Mouse (Mus musculus): ENCODE results near the gene Tm2d1.
"Not testable (repeated sequence)": the region's sequence is repeated elsewhere in the genome, so short reads cannot be mapped to it uniquely, and the experiment has no call there.

Tm2d1 gene

GRCm38 (mm10) chr4:98382716-98383424 is at the start of gene Tm2d1:
Tm2d1 (minus strand) TSS chr4:98383306.
- Histone ChIP-seq H3K4me3 (replicated peaks; ENCODE audit: low read length) (peak within 1 kb of the TSS; percentile 86), H3K4me1 (replicated peaks; ENCODE audit: low read depth, low read length) (no peaks in the 10 kb centered on the region), H3K27me3 (ENCODE audit: insufficient read depth, low read length) (no peaks in the 10 kb centered on the region; the same call in 1 of the 2 replicates), H3K36me3 (ENCODE audit: insufficient read depth, low read length) (no peaks in the 10 kb centered on the region), H3K9me3 (ENCODE audit: low read length) (no peaks in the 10 kb centered on the region)
- TF ChIP-seq POU5F1 (IDR thresholded peaks at IDR 0.05; ENCODE audit: borderline replicate concordance, low read length), result no peak
- TF ChIP-seq NANOG (IDR thresholded peaks at IDR 0.05; ENCODE audit: borderline replicate concordance, low read length), result no peak
- no peak for TF ChIP-seq CTCF (conservative IDR thresholded peaks at IDR 0.05; ENCODE audit: low read length)

DNA sequence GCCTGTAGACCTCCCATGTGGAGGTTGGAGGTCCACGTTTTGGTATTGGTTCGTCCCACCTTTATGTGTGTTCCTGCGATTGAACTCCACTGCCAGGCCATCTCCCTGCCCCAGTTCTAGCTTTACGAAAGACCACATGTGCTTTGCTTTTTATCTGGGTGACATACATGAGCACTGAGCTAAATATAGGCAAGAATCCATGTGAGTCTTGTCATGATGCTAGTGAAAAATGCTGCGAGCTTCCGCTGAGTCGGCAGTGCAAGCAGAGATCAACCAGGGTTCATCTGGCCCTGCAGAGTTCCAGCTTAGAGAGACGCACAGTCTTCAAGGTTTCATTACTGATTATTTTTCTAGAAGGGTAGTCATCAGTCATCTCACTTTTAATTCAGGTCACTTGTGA is 45.3 kb upstream of the Tm2d1 start:
- Histone ChIP-seq H3K4me1 (replicated peaks; ENCODE audit: low read depth, low read length) (no peaks in the 10 kb centered on the region), H3K9me3 (ENCODE audit: low read length) (no peaks in the 10 kb centered on the region), H3K27me3 (ENCODE audit: insufficient read depth, low read length) (no peaks in the 10 kb centered on the region), H3K36me3 (ENCODE audit: insufficient read depth, low read length) (no peaks in the 10 kb centered on the region), H3K4me3 (replicated peaks; ENCODE audit: low read length) (no peak overlapping the region)
- TF ChIP-seq NANOG (IDR thresholded peaks at IDR 0.05; ENCODE audit: borderline replicate concordance, low read length) (no peak), POU5F1 (IDR thresholded peaks at IDR 0.05; ENCODE audit: borderline replicate concordance, low read length) (no peak), CTCF (conservative IDR thresholded peaks at IDR 0.05; ENCODE audit: low read length) (no peak)

DNA sequence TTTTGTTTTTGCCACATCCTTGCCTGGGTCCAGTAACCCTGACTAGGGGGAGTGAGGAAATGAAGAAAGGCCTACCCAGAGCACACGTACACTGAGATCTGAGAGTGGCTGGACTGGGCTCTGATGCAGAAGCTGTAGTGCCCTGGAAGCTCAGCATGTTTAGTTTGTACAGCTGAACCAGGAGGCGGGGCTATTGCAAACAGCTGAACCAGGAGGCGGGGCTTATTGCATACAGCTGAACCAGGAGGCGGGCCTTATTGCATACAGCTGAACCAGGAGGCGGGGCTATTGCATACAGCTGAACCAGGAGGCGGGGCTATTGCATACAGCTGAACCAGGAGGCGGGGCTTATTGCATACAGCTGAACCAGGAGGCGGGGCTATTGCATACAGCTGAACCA is 32.0 kb upstream of the Tm2d1 start:
- H3K27me3 ChIP-seq (ENCODE audit: insufficient read depth, low read length); H3K9me3 ChIP-seq (ENCODE audit: low read length); H3K4me3 ChIP-seq (replicated peaks; ENCODE audit: low read length); H3K36me3 ChIP-seq (ENCODE audit: insufficient read depth, low read length); H3K4me1 ChIP-seq (replicated peaks; ENCODE audit: low read depth, low read length): not testable (repeated sequence)

DNA sequence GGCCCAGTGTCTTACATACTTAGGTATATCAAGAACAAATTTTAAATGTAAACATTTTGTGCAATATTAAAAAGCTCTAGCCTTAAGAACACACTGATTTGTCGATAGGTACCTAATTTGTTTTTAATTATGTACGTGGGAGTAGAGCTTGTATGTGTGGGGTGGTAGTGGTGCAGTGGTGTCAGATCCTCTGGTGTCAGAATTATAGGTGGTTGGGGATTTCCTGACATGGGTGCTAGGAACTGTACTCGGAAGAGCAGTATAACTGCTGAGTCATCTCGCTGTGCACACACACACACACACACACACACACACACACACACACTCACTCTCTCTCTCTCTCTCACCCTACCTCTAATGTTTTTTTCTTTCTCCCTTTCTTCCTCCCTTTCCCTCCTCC is 25.3 kb upstream of the Tm2d1 start:
- Histone ChIP-seq H3K4me3 (replicated peaks; ENCODE audit: low read length) (no peak overlapping the region), H3K36me3 (ENCODE audit: insufficient read depth, low read length) (no peaks in the 10 kb centered on the region; the same call in 1 of the 2 replicates), H3K27me3 (ENCODE audit: insufficient read depth, low read length) (no peaks in the 10 kb centered on the region), H3K9me3 (ENCODE audit: low read length) (peaks cover 9% of the 10 kb centered on the region; the same call in 1 of the 2 replicates), H3K4me1 (replicated peaks; ENCODE audit: low read depth, low read length) (no peaks in the 10 kb centered on the region)
- TF ChIP-seq NANOG (IDR thresholded peaks at IDR 0.05; ENCODE audit: borderline replicate concordance, low read length), result no peak
- TF ChIP-seq CTCF (conservative IDR thresholded peaks at IDR 0.05; ENCODE audit: low read length), result no peak
- no peak for TF ChIP-seq POU5F1 (IDR thresholded peaks at IDR 0.05; ENCODE audit: borderline replicate concordance, low read length)

DNA sequence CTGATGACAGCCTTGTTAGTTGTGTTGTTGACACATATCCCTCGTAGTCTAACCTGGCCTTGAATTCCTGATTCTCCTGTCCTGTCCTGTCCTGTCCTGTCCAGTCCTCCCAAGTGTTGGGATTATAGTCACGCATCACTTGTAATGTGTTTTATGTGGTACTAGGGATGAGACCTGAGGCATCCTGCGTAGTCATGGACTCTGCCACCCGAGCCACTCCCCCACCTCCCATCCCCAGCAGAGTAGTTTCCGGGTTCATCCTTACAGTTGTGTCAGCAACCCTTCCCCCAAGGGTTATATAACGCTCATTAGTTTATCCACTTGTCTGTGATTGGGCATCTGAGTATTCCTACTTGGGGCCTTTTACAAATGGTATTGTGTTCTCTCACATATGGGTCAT is 21.3 kb upstream of the Tm2d1 start:
- H3K4me3 ChIP-seq (replicated peaks; ENCODE audit: low read length), result no peak overlapping the region
- no peak for TF ChIP-seq POU5F1 (IDR thresholded peaks at IDR 0.05; ENCODE audit: borderline replicate concordance, low read length)
- no peak for TF ChIP-seq CTCF (conservative IDR thresholded peaks at IDR 0.05; ENCODE audit: low read length)
- no peak for TF ChIP-seq NANOG (IDR thresholded peaks at IDR 0.05; ENCODE audit: borderline replicate concordance, low read length)
- peaks cover 5% of the 10 kb centered on the region; the same call in 1 of the 2 replicates for H3K4me1 ChIP-seq (replicated peaks; ENCODE audit: low read depth, low read length)
- no peaks in the 10 kb centered on the region for H3K27me3 ChIP-seq (ENCODE audit: insufficient read depth, low read length)
- no peaks in the 10 kb centered on the region for H3K36me3 ChIP-seq (ENCODE audit: insufficient read depth, low read length)
- H3K9me3 ChIP-seq (ENCODE audit: low read length), result no peaks in the 10 kb centered on the region

- Histone ChIP-seq H3K36me3 (ENCODE audit: insufficient read depth, low read length) (no peaks in the 10 kb centered on the region), H3K9me3 (ENCODE audit: low read length) (no peaks in the 10 kb centered on the region), H3K4me1 (replicated peaks; ENCODE audit: low read depth, low read length) (peaks cover 5% of the 10 kb centered on the region; the same call in 1 of the 2 replicates), H3K4me3 (replicated peaks; ENCODE audit: low read length) (no peak overlapping the region), H3K27me3 (ENCODE audit: insufficient read depth, low read length) (no peaks in the 10 kb centered on the region)
- TF ChIP-seq CTCF (conservative IDR thresholded peaks at IDR 0.05; ENCODE audit: low read length) (no peak), NANOG (IDR thresholded peaks at IDR 0.05; ENCODE audit: borderline replicate concordance, low read length) (no peak), POU5F1 (IDR thresholded peaks at IDR 0.05; ENCODE audit: borderline replicate concordance, low read length) (no peak)
Measured at GRCm38 (mm10) chr4:98403492-98403891, 20.4 kb upstream of the Tm2d1 start.

GRCm38 (mm10) chr4:98401584-98401962 is 18.5 kb upstream of the Tm2d1 start:
- Histone ChIP-seq H3K27me3 (ENCODE audit: insufficient read depth, low read length) (no peaks in the 10 kb centered on the region), H3K4me1 (replicated peaks; ENCODE audit: low read depth, low read length) (peaks cover 18% of the 10 kb centered on the region), H3K9me3 (ENCODE audit: low read length) (no peaks in the 10 kb centered on the region), H3K36me3 (ENCODE audit: insufficient read depth, low read length) (no peaks in the 10 kb centered on the region), H3K4me3 (replicated peaks; ENCODE audit: low read length) (no peak overlapping the region)
- TF ChIP-seq NANOG (IDR thresholded peaks at IDR 0.05; ENCODE audit: borderline replicate concordance, low read length) (no peak), CTCF (conservative IDR thresholded peaks at IDR 0.05; ENCODE audit: low read length) (no peak), POU5F1 (IDR thresholded peaks at IDR 0.05; ENCODE audit: borderline replicate concordance, low read length) (no peak)

DNA sequence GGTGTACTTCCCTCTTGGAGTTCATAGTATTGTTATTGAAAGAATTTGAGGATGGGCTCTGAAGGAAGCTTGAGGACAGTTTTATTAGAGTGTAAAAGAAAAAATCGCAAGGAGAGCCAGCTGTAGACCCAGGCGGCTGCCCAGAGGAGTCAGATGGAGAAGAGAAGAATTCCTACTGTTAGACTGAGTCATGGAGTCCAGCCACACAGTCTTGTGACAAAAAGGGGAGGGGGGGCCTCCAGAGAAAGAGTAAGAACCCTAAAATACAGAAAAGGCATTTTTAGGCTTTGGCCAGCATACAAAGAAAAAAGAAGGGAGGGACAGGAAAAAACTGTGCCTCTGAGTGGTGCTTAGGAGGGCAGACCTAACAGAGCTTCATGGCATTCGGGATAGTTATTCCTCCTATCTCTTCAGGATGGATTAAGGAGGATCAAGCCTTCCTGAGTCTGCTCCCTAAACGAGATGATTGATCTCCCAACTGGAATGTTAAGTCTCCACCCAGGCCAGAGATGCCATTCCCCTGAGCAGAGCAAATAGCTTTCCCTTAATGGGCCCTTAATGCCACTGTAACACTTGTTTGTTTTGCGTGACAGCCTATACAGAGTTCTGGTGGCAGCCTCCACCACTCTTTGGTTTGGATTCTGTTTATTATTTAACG is 17.9 kb upstream of the Tm2d1 start:
- H3K36me3 ChIP-seq (ENCODE audit: insufficient read depth, low read length), result no peaks in the 10 kb centered on the region
- no peak overlapping the region for H3K4me3 ChIP-seq (replicated peaks; ENCODE audit: low read length)
- H3K4me1 ChIP-seq (replicated peaks; ENCODE audit: low read depth, low read length), result peaks cover 22% of the 10 kb centered on the region
- no peak for TF ChIP-seq NANOG (IDR thresholded peaks at IDR 0.05; ENCODE audit: borderline replicate concordance, low read length)
- TF ChIP-seq POU5F1 (IDR thresholded peaks at IDR 0.05; ENCODE audit: borderline replicate concordance, low read length), result no peak
- no peak for TF ChIP-seq CTCF (conservative IDR thresholded peaks at IDR 0.05; ENCODE audit: low read length)
- no peaks in the 10 kb centered on the region for H3K9me3 ChIP-seq (ENCODE audit: low read length)
- H3K27me3 ChIP-seq (ENCODE audit: insufficient read depth, low read length), result no peaks in the 10 kb centered on the region

Measured in E14TG2a.4 (cell line).